Mouse (Mus musculus): ENCODE measurements around the gene Ctnnb1. TPM values are rescaled to one million over a fixed set of nuclear protein-coding genes. Genes with fewer than 3 reads are reported as not detected.

Gene Ctnnb1
- polyA plus RNA-seq, 1 experiment from 2014 or later: 217 TPM

- DNase-seq (ENCODE audit: low spot score): no peak
Observed at GRCm38 (mm10) chr9:120926939-120927606, 1.9 kb upstream of the Ctnnb1 start.

GRCm38 (mm10) chr9:120930021-120930420 is 1.0 kb downstream of the Ctnnb1 start:
- DNase-seq (ENCODE audit: low spot score): no peak

GRCm38 (mm10) chr9:120930811-120931210 is 1.8 kb downstream of the Ctnnb1 start:
- DNase-seq (ENCODE audit: low spot score): no peak

- DNase-seq (ENCODE audit: low spot score): no peak
Observed at GRCm38 (mm10) chr9:120932371-120932770, 3.4 kb downstream of the Ctnnb1 start.

- peak; percentile 97 for DNase-seq (ENCODE audit: low spot score)
Observed at GRCm38 (mm10) chr9:120932797-120933586, 4.0 kb downstream of the Ctnnb1 start.

- peak; percentile 52 for DNase-seq (ENCODE audit: low spot score)
Observed at GRCm38 (mm10) chr9:120933587-120933885, 4.5 kb downstream of the Ctnnb1 start.

- DNase-seq (ENCODE audit: low spot score): peak; percentile 39
Observed at GRCm38 (mm10) chr9:120933886-120934758, 5.1 kb downstream of the Ctnnb1 start.

- no peak for DNase-seq (ENCODE audit: low spot score)
Observed at GRCm38 (mm10) chr9:120934821-120935633, 6.0 kb downstream of the Ctnnb1 start.

- DNase-seq (ENCODE audit: low spot score): peak; percentile 22
Observed at GRCm38 (mm10) chr9:120935634-120935922, 6.6 kb downstream of the Ctnnb1 start.

GRCm38 (mm10) chr9:120936351-120936750 is 7.3 kb downstream of the Ctnnb1 start:
- peak; percentile 41 for DNase-seq (ENCODE audit: low spot score)

- no peak for DNase-seq (ENCODE audit: low spot score)
Observed at GRCm38 (mm10) chr9:120940858-120941257, 11.8 kb downstream of the Ctnnb1 start.

- DNase-seq (ENCODE audit: low spot score): no peak
Observed at GRCm38 (mm10) chr9:120943757-120944156, 14.7 kb downstream of the Ctnnb1 start.

- no peak for DNase-seq (ENCODE audit: low spot score)
Observed at GRCm38 (mm10) chr9:120944211-120944610, 15.2 kb downstream of the Ctnnb1 start.

GRCm38 (mm10) chr9:120946131-120946530 is 17.1 kb downstream of the Ctnnb1 start:
- no peak for DNase-seq (ENCODE audit: low spot score)

- DNase-seq (ENCODE audit: low spot score): no peak
Observed at GRCm38 (mm10) chr9:120948832-120949231, 19.8 kb downstream of the Ctnnb1 start.

- DNase-seq (ENCODE audit: low spot score): no peak
Observed at GRCm38 (mm10) chr9:120950761-120951160, 21.7 kb downstream of the Ctnnb1 start.

- DNase-seq (ENCODE audit: low spot score): no peak
Observed at GRCm38 (mm10) chr9:120951947-120952346, 22.9 kb downstream of the Ctnnb1 start.

- DNase-seq (ENCODE audit: low spot score): no peak
Observed at GRCm38 (mm10) chr9:120958051-120958450, 29.0 kb downstream of the Ctnnb1 start.

GRCm38 (mm10) chr9:120958560-120958959 is 29.5 kb downstream of the Ctnnb1 start:
- DNase-seq (ENCODE audit: low spot score): no peak

- DNase-seq (ENCODE audit: low spot score): no peak
Observed at GRCm38 (mm10) chr9:120959225-120959624, 30.2 kb downstream of the Ctnnb1 start.

GRCm38 (mm10) chr9:120960611-120961010 is 31.6 kb downstream of the Ctnnb1 start:
- peak; percentile 15 for DNase-seq (ENCODE audit: low spot score)

Measured in thymus, postnatal 0 days (tissue).